Mouse (Mus musculus): Measurements from ENCODE around the gene Ttll13. TPM values are rescaled to one million over a fixed set of nuclear protein-coding genes. Genes with fewer than 3 reads are reported as not detected.

Ttll13 gene
- polyA plus RNA-seq, 1 experiment from 2014 or later = 0.23 TPM

DNA sequence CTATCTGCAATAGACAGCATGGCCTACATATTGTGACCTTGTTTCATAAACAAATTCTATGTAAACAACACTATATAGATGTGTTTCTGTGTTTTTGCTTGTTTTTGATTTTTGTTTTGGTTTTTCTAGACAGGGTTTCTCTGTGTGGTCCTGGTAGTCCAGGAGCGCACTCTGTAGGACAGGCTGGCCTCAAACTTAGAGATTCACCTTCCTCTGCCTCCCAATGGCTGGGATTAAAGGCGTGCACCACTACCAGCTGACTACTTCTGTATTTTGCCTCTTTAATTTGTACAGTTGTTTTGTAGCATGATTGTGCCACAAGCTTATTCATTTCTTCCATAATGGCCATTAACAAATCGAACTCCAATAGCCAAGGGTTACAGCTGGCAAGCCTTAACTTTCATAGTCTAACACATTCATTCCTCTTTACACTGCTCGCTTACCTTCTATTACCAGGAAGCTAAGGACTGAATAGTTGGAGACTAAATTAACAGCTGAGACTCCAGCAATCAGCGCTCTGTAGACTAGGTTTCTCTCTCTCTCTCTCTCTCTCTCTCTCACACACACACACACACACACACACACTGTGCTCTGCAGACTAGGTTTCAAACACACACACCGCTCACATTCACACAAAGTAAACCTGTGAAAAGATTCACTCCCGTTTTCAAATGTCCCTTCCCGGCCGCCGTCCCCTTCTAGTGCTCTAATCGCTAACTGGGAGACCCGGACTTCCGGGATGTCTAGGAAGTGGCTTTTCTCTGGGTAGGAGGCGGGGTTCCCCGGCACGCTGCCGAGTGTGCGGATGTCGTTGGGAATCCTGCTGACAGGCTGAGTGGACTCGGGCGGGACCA is 22.9 kb downstream of the Ttll13 start, which contains the start of gene Vps33b:
TSS of gene Vps33b (plus strand) at position 753 of the 854 bp plus-strand sequence.
- Histone ChIP-seq H3K27me3 (no peaks in the 10 kb centered on the region), H3K4me3 (replicated peaks) (peak within 1 kb of the TSS; percentile 88), H3K4me2 (peak within 1 kb of the TSS; percentile 96), H3K36me3 (peaks cover 47% of the 10 kb centered on the region), H3K9ac (peak within 1 kb of the TSS; percentile 88), H3K4me1 (replicated peaks) (peaks cover 46% of the 10 kb centered on the region), H3K9me3 (replicated peaks) (no peaks in the 10 kb centered on the region), H3K27ac (peak within 1 kb of the TSS; percentile 77)
- ATAC-seq (ENCODE audit: low read depth) = peak; percentile 92
- DNase-seq = peak; percentile 88
- WGBS (ENCODE audit: insufficient replicate concordance) = 3% methylated on average over 21 of the region's 21 CpGs

- peak overlapping the region; percentile 75 for H3K27ac ChIP-seq
- WGBS (ENCODE audit: insufficient replicate concordance) = under 1% methylated on average over 23 of the region's 23 CpGs
- DNase-seq = peak; percentile 36
Measured at GRCm38 (mm10) chr7:80269751-80270255, 23.6 kb downstream of the Ttll13 start.

GRCm38 (mm10) chr7:80273456-80273855 is 27.3 kb downstream of the Ttll13 start:
- peaks cover 55% of the 10 kb centered on the region for H3K36me3 ChIP-seq
- H3K4me3 ChIP-seq (replicated peaks) = no peak overlapping the region

More at GRCm38 (mm10) chr7:80269751-80270255, 23.6 kb downstream of the Ttll13 start:
- Histone ChIP-seq H3K9ac (peak overlapping the region; percentile 88), H3K4me1 (replicated peaks) (peaks cover 46% of the 10 kb centered on the region), H3K4me2 (peak overlapping the region; percentile 96), H3K27me3 (no peaks in the 10 kb centered on the region), H3K36me3 (peaks cover 47% of the 10 kb centered on the region), H3K9me3 (replicated peaks) (no peaks in the 10 kb centered on the region), H3K4me3 (replicated peaks) (peak overlapping the region; percentile 88)
- ATAC-seq (ENCODE audit: low read depth) = peak; percentile 71

DNA sequence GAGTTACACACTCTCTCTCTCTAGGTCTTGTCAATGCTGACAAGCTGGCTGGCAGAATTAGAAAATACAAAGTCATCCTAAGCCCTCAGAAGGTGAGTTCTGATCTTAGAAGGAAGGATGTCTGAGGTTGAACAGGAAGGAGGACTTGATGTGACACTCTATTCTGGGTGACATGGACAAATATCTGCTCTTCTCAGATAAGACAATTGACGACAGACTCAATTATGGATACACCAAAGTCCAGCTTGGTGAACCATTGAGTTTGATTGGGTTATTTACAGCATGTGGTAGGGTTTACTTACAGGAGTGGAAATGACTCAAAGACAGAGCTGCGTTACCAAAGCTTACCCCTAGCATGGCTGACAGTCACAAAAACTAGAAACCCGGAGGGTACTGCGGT is 30.2 kb downstream of the Ttll13 start:
- no peak overlapping the region for H3K4me3 ChIP-seq (replicated peaks)
- 57% methylated on average over 4 of the region's 4 CpGs for WGBS (ENCODE audit: insufficient replicate concordance)
- no peak for ATAC-seq (ENCODE audit: low read depth)

More at GRCm38 (mm10) chr7:80273456-80273855, 27.3 kb downstream of the Ttll13 start:
- no peak for ATAC-seq (ENCODE audit: low read depth)
- H3K9me3 ChIP-seq (replicated peaks) = no peaks in the 10 kb centered on the region
- H3K4me1 ChIP-seq (replicated peaks) = peaks cover 42% of the 10 kb centered on the region
- no peak for DNase-seq
- no peak overlapping the region; the same call in 1 of the 2 replicates for H3K9ac ChIP-seq
- 60% methylated on average over 2 of the region's 2 CpGs for WGBS (ENCODE audit: insufficient replicate concordance)
- H3K27me3 ChIP-seq = no peaks in the 10 kb centered on the region
- H3K4me2 ChIP-seq = no peak overlapping the region
- H3K27ac ChIP-seq = no peak overlapping the region

DNA sequence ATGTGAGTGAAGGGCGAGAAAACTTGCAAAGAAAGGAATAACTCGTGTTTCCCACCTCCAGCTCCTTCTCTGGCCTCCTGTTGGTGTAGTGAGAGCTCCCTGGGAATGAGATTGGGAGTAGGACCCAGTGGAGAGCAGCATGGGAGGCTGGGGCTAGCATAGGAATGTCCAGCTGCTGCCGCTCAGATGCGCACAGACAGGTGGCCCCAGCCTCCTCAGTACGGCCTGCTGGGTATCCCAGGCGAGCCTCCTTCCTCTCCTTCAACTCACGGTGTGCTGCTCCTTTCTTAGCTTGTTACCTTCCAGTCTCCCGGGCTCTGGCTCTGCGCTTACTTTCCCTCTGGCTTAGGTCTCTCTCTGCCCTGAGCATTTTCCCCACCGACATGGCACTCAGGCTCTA is 33.9 kb downstream of the Ttll13 start:
- Histone ChIP-seq H3K4me1 (replicated peaks) (peaks cover 18% of the 10 kb centered on the region), H3K9ac (0 out of 2 replicates have a peak overlapping the region, but pooled peaks have one; percentile 5), H3K4me3 (replicated peaks) (no peak overlapping the region), H3K27me3 (no peaks in the 10 kb centered on the region), H3K4me2 (no peak overlapping the region), H3K36me3 (peaks cover 75% of the 10 kb centered on the region), H3K9me3 (replicated peaks) (no peaks in the 10 kb centered on the region), H3K27ac (no peak overlapping the region)
- no peak for DNase-seq
- 81% methylated on average over 10 of the region's 10 CpGs for WGBS (ENCODE audit: insufficient replicate concordance)
- no peak for ATAC-seq (ENCODE audit: low read depth)

More for the DNA sequence above, 30.2 kb downstream of the Ttll13 start:
- H3K36me3 ChIP-seq = peaks cover 78% of the 10 kb centered on the region
- no peak overlapping the region for H3K4me2 ChIP-seq
- H3K9me3 ChIP-seq (replicated peaks) = no peaks in the 10 kb centered on the region
- DNase-seq = no peak
- H3K27me3 ChIP-seq = no peaks in the 10 kb centered on the region
- H3K4me1 ChIP-seq (replicated peaks) = peaks cover 20% of the 10 kb centered on the region; the same call in 1 of the 2 replicates
- H3K9ac ChIP-seq = no peak overlapping the region
- no peak overlapping the region for H3K27ac ChIP-seq

DNA sequence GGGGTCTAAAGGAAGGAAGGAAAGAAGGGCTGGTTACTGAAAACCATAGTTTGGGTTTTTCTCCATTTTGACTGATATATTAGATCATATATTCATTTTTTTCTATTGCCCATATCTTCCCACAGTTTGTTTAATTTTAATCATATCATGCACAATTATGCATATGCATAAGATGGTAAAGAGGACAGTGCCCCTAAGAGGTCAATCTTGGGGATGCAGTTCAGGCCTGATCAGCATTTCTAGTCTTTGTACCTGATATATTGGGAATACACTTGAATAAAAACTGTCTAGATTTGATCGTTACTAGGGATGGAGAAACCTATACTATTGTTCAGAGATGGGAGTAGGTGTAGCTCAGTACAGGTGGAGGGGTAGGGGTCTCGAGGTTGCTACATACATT is 34.8 kb downstream of the Ttll13 start:
- Histone ChIP-seq H3K4me1 (replicated peaks) (peaks cover 17% of the 10 kb centered on the region), H3K4me2 (no peak overlapping the region), H3K27me3 (no peaks in the 10 kb centered on the region), H3K36me3 (peaks cover 78% of the 10 kb centered on the region), H3K9ac (no peak overlapping the region), H3K4me3 (replicated peaks) (no peak overlapping the region), H3K9me3 (replicated peaks) (no peaks in the 10 kb centered on the region), H3K27ac (no peak overlapping the region)
- no peak for DNase-seq
- 77% methylated on average over 2 of the region's 2 CpGs for WGBS (ENCODE audit: insufficient replicate concordance)
- no peak for ATAC-seq (ENCODE audit: low read depth)

GRCm38 (mm10) chr7:80281646-80282045 is 35.5 kb downstream of the Ttll13 start:
- no peak for DNase-seq
- 84% methylated on average over 3 of the region's 3 CpGs for WGBS (ENCODE audit: insufficient replicate concordance)
- Histone ChIP-seq H3K27me3 (no peaks in the 10 kb centered on the region), H3K27ac (no peak overlapping the region), H3K36me3 (peaks cover 78% of the 10 kb centered on the region), H3K9me3 (replicated peaks) (no peaks in the 10 kb centered on the region), H3K9ac (no peak overlapping the region), H3K4me2 (no peak overlapping the region), H3K4me1 (replicated peaks) (peaks cover 16% of the 10 kb centered on the region), H3K4me3 (replicated peaks) (no peak overlapping the region)
- ATAC-seq (ENCODE audit: low read depth) = no peak

DNA sequence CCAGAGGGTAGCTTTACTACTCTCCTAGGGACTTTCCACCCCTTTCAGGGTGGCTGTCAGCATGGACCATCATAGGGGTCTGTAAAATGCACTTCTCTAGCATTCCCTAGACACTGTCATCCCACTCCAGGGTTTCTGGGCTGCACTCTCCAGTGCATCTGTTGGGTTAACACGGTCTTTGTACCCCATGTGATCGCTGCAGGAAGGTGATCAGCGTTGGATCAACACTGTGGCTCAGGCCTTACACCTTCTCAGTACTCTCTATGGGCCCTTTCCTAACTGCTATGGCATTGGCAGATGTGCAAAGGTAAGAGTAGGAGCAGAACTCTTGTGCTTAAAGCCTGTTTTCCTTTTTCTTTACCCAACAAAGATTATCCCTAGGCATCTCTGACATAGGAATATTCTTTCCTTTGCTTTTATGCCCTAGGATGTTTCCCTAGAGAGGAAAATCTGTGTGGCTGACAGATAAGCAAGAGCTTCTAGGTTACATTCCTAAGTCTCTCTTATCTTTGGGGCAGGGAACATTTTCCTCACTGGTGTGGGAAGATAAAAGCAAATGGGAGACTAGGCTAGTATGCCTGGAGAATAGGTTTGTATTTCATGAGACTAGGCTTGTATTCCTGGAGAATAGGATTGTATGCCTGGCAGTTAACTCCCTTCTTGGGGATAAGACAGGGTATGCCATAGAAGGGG is 37.2 kb downstream of the Ttll13 start:
- Histone ChIP-seq H3K4me3 (replicated peaks) (no peak overlapping the region), H3K27ac (0 out of 2 replicates have a peak overlapping the region, but pooled peaks have one; percentile 0), H3K9ac (no peak overlapping the region), H3K9me3 (replicated peaks) (no peaks in the 10 kb centered on the region), H3K4me2 (no peak overlapping the region), H3K36me3 (peaks cover 79% of the 10 kb centered on the region), H3K4me1 (replicated peaks) (peaks cover 18% of the 10 kb centered on the region), H3K27me3 (no peaks in the 10 kb centered on the region)
- no peak for DNase-seq
- 0 out of 2 replicates have a peak, but pooled peaks have one; percentile 43 for ATAC-seq (ENCODE audit: low read depth)
- WGBS (ENCODE audit: insufficient replicate concordance) = 48% methylated on average over 3 of the region's 3 CpGs

DNA sequence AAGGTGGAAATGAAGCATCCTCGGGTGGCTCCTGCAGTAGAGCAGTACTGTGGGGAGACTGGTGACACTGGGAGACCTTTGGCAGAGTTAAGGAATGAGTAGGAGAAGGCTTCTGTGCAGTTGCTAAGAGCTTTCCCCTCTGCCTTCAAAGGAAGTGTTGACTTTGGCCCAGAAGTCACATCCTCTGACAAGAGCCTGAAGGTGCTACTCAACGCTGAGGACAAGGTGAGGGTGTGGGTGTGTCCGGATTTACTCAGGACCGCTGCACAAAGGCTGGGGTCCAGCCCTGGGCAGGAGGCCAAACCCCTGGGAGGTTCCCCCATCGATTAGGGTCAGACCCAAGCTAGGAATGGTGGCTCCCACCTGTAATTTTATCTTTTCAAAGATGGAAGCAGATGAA is 38.2 kb downstream of the Ttll13 start:
- 84% methylated on average over 5 of the region's 5 CpGs for WGBS (ENCODE audit: insufficient replicate concordance)
- H3K9me3 ChIP-seq (replicated peaks) = no peaks in the 10 kb centered on the region
- no peak for DNase-seq
- H3K36me3 ChIP-seq = peaks cover 75% of the 10 kb centered on the region
- H3K4me3 ChIP-seq (replicated peaks) = no peak overlapping the region
- peaks cover 18% of the 10 kb centered on the region for H3K4me1 ChIP-seq (replicated peaks)
- H3K27ac ChIP-seq = no peak overlapping the region
- H3K27me3 ChIP-seq = no peaks in the 10 kb centered on the region
- H3K4me2 ChIP-seq = no peak overlapping the region
- no peak for ATAC-seq (ENCODE audit: low read depth)
- no peak overlapping the region for H3K9ac ChIP-seq

DNA sequence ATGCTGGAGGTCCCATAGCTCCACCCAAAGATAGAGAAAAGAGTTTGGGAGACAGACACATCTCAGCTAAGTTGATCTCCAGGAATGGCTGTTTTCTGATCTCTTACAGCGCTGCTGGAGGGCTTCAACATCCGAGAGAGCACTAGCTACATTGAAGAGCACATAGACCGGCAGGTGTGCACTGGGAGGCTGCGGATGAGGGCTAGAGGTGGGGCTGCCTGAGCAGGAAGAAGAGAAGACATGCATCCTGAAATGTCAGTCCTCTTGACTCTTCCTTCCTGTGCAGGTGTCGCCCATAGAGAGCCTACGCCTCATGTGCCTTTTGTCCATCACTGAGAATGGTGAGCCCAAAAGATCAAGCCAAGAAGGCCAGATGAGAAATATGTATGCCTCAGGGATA is 39.5 kb downstream of the Ttll13 start:
- ATAC-seq (ENCODE audit: low read depth) = no peak
- Histone ChIP-seq H3K36me3 (peaks cover 75% of the 10 kb centered on the region), H3K9me3 (replicated peaks) (no peaks in the 10 kb centered on the region), H3K4me3 (replicated peaks) (no peak overlapping the region), H3K27ac (no peak overlapping the region), H3K4me1 (replicated peaks) (peaks cover 18% of the 10 kb centered on the region), H3K9ac (no peak overlapping the region), H3K4me2 (no peak overlapping the region), H3K27me3 (no peaks in the 10 kb centered on the region)
- 92% methylated on average over 6 of the region's 6 CpGs for WGBS (ENCODE audit: insufficient replicate concordance)
- DNase-seq = no peak

DNA sequence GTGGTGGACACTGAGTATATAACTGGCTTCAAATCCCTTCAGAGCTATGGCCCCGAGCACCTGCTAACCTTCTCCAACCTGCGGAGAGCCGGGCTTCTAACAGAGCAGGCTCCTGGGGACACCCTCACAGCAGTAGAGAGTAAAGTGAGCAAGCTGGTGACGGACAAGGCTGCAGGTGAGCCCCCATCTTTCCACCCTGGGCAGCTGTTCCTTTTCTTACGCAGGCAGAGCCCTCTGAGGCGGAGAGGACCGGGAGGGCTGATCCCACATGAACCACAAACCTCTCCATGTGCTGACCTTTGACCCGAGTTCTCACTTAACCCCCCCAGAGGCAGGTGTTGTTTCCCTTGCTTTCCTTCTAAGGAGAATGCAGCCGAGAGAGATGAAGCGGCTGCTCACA is 41.6 kb downstream of the Ttll13 start:
- ATAC-seq (ENCODE audit: low read depth) (no peak), DNase-seq (no peak)
- peaks cover 26% of the 10 kb centered on the region for H3K4me1 ChIP-seq (replicated peaks)
- no peak overlapping the region for H3K4me3 ChIP-seq (replicated peaks)
- H3K27ac ChIP-seq = no peak overlapping the region
- no peaks in the 10 kb centered on the region for H3K27me3 ChIP-seq
- WGBS (ENCODE audit: insufficient replicate concordance) = 80% methylated on average over 10 of the region's 10 CpGs
- H3K9ac ChIP-seq = no peak overlapping the region
- no peaks in the 10 kb centered on the region for H3K9me3 ChIP-seq (replicated peaks)
- H3K4me2 ChIP-seq = no peak overlapping the region
- peaks cover 73% of the 10 kb centered on the region for H3K36me3 ChIP-seq

Data from liver, embryonic 13.5 days (tissue).